Comparison of ENCODE assay signal across 8 mouse cellular contexts in the genomic region with DNA sequence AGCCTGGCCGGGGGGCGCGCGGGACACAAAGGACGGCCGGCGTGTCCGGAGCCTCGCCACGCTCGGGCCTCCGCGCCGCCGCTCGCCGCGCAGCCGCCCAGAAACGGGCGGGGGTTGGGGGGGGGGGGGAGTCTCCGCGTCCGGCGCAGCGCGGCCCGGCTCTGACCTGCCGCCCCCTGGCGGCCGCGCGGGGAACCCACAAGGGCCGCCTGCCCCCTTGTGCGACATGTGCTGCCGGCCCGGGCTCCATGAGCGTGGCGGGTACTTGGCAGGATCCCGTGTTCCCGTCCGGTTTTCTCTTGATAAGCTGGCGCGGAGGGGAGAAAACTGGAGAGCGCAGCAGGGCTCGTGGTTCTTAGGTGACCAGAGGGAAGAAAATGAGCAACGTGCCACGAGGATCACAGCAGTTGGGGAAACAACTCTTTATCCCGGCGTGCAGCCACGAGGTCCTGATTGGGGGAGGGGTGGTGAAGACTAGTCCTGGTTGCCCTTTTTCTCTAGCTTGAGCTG. TPM values are rescaled to one million over a fixed set of nuclear protein-coding genes. Genes with fewer than 3 reads are reported as not detected.
DNase-seq lines count a peak whose midpoint lies in the region; ATAC-seq and TF ChIP-seq lines count a peak whose summit lies in the region.

No protein-coding gene starts in this region.

- peaks cover 36% of the 10 kb centered on the region for H3K36me3 ChIP-seq in embryonic facial prominence, embryonic 13.5 days
- H3K36me3 ChIP-seq in heart, adult 2 months (ENCODE audit: control insufficient read depth, insufficient read depth, low read length), result peaks cover 12% of the 10 kb centered on the region
- H3K36me3 ChIP-seq in limb, embryonic 12.5 days, result peaks cover 42% of the 10 kb centered on the region
- H3K36me3 ChIP-seq in midbrain, embryonic 14.5 days (ENCODE audit: control insufficient read depth, insufficient read depth, low read length), result peaks cover 39% of the 10 kb centered on the region

- H3K4me1 ChIP-seq in embryonic facial prominence, embryonic 13.5 days, result peaks cover 19% of the 10 kb centered on the region
- no peaks in the 10 kb centered on the region for H3K4me1 ChIP-seq in heart, adult 2 months (ENCODE audit: control insufficient read depth, insufficient read depth, low read length)
- peaks cover 18% of the 10 kb centered on the region for H3K4me1 ChIP-seq in limb, embryonic 12.5 days (replicated peaks)
- H3K4me1 ChIP-seq in midbrain, embryonic 14.5 days (ENCODE audit: control insufficient read depth, insufficient read depth, low read length), result peaks cover 18% of the 10 kb centered on the region

- peak; percentile 69 for ATAC-seq in embryonic facial prominence, embryonic 13.5 days (ENCODE audit: insufficient number of reproducible peaks, insufficient read depth, low FRiP score, low TSS enrichment, low read depth)
- peak; percentile 62 for ATAC-seq in limb, embryonic 12.5 days (ENCODE audit: insufficient number of reproducible peaks, insufficient read depth, low FRiP score, low TSS enrichment, low read depth)
- peak; percentile 88 for ATAC-seq in midbrain, embryonic 14.5 days (ENCODE audit: low FRiP score, low TSS enrichment)

- peak overlapping the region; percentile 86 for H3K4me3 ChIP-seq in embryonic facial prominence, embryonic 13.5 days
- peak overlapping the region; percentile 42 for H3K4me3 ChIP-seq in heart, adult 2 months
- H3K4me3 ChIP-seq in limb, embryonic 12.5 days (replicated peaks), result peak overlapping the region; percentile 95
- peak overlapping the region; percentile 91 for H3K4me3 ChIP-seq in midbrain, embryonic 14.5 days (replicated peaks; ENCODE audit: low read depth, low read length)

- H3K27me3 ChIP-seq in embryonic facial prominence, embryonic 13.5 days, result no peaks in the 10 kb centered on the region
- H3K27me3 ChIP-seq in heart, adult 2 months (ENCODE audit: control insufficient read depth, insufficient read depth, low read length), result no peaks in the 10 kb centered on the region
- no peaks in the 10 kb centered on the region for H3K27me3 ChIP-seq in limb, embryonic 12.5 days
- H3K27me3 ChIP-seq in midbrain, embryonic 14.5 days (ENCODE audit: control insufficient read depth, insufficient read depth, low read length), result peaks cover 4% of the 10 kb centered on the region; the same call in 1 of the 2 replicates

- no peak for TF ChIP-seq POLR2A in heart, adult 2 months (IDR thresholded peaks at IDR 0.05; ENCODE audit: insufficient read depth, low read depth, low read length)

- H3K9ac ChIP-seq in embryonic facial prominence, embryonic 13.5 days, result peak overlapping the region; percentile 99
- H3K9ac ChIP-seq in heart, adult 2 months (ENCODE audit: low read depth, low read length), result peak overlapping the region; percentile 95
- peak overlapping the region; percentile 100 for H3K9ac ChIP-seq in limb, embryonic 12.5 days (replicated peaks)
- H3K9ac ChIP-seq in midbrain, embryonic 14.5 days (replicated peaks; ENCODE audit: low read length), result peak overlapping the region; percentile 98

- peak; percentile 31; the same call in 1 of the 2 replicates for TF ChIP-seq EP300 in heart, adult 2 months (IDR thresholded peaks at IDR 0.05; ENCODE audit: insufficient read depth, low read depth, low read length)

- H3K27ac ChIP-seq in embryonic facial prominence, embryonic 13.5 days, result peak overlapping the region; percentile 92
- H3K27ac ChIP-seq in heart, adult 2 months, result peak overlapping the region; percentile 82
- H3K27ac ChIP-seq in limb, embryonic 12.5 days, result peak overlapping the region; percentile 97
- peak overlapping the region; percentile 97 for H3K27ac ChIP-seq in midbrain, embryonic 14.5 days (replicated peaks; ENCODE audit: low read depth, low read length)

- peak overlapping the region; percentile 70 for H3K4me2 ChIP-seq in embryonic facial prominence, embryonic 13.5 days
- peak overlapping the region; percentile 63 for H3K4me2 ChIP-seq in limb, embryonic 12.5 days
- H3K4me2 ChIP-seq in midbrain, embryonic 14.5 days (ENCODE audit: low read length), result peak overlapping the region; percentile 85

- intact Hi-C loops in heart, adult 2 months (cut with DNase I), result loop anchor here (2.0 to 5.0 kb wide), 3 partner anchors 25 to 187 kb away; no protein-coding TSS in a partner anchor

- no peaks in the 10 kb centered on the region for H3K9me3 ChIP-seq in embryonic facial prominence, embryonic 13.5 days
- no peaks in the 10 kb centered on the region for H3K9me3 ChIP-seq in limb, embryonic 12.5 days
- no peaks in the 10 kb centered on the region for H3K9me3 ChIP-seq in midbrain, embryonic 14.5 days (ENCODE audit: control insufficient read depth, low read length)

- WGBS in embryonic facial prominence, embryonic 13.5 days, result under 1% methylated on average over 20 of the region's 51 CpGs
- under 1% methylated on average over 30 of the region's 51 CpGs for WGBS in heart, adult 2 months
- WGBS in limb, embryonic 12.5 days, result under 1% methylated on average over 36 of the region's 51 CpGs
- WGBS in midbrain, embryonic 14.5 days, result under 1% methylated on average over 28 of the region's 51 CpGs

- 0 out of 2 replicates have a peak, but pooled peaks cover 2% of the 10 kb centered on the region for H3K79me2 ChIP-seq in heart, adult 2 months (replicated peaks; ENCODE audit: control insufficient read depth, insufficient read depth, low read length)

- peak; percentile 81 for DNase-seq in 3134 (ENCODE audit: extremely low read depth, insufficient read length, low spot score)
- DNase-seq in adrenal gland, postnatal 36 days, result peak; percentile 90 to 94
- DNase-seq in heart, adult 2 months, result peak; percentile 91 to 92
- DNase-seq in kidney, adult 8-10 months, result peak; percentile 87 to 88
- peak; percentile 94 for DNase-seq in midbrain, embryonic 14.5 days
- DNase-seq in spleen, adult 12 weeks (ENCODE audit: low spot score), result peak; percentile 74

- peak; percentile 90 for TF ChIP-seq CTCF in heart, adult 2 months (IDR thresholded peaks at IDR 0.05)

RNA-seq across cellular contexts. Expression of a gene that starts 49.9 kb away (rescaled TPM):
- total RNA-seq in adrenal gland, postnatal 36 days (2021), result 1 to 10 TPM in 1 of 2 experiments, not detected in 1; 3.4 TPM
- polyA plus RNA-seq in embryonic facial prominence, embryonic 13.5 days (2015; fragmentation: Nextera tagmentation; extraction: Ambion mirVana), result 1.2 and 1.5 TPM in 2 replicates
- total RNA-seq in heart, adult 2 months (2021), result not detected
- not detected in 2 replicates for polyA plus RNA-seq in heart, adult 2 months (2012; rRNA removed)
- polyA plus RNA-seq in limb, embryonic 12.5 days (2016; fragmentation: Nextera tagmentation; extraction: Ambion mirVana), result 1.2 TPM in 2 replicates
- polyA plus RNA-seq in midbrain, embryonic 14.5 days (2014; fragmentation: Nextera tagmentation; extraction: Ambion mirVana), result 5.4 and 5.5 TPM in 2 replicates

Comparison
In these comparisons a context has a peak if more than half of its experiments do, and no peak if none do; other contexts are left out.
1. Peak in every context shown above with its lines: DNase-seq, ATAC-seq, H3K4me3 ChIP-seq and H3K27ac ChIP-seq.
2. H3K4me3 ChIP-seq: peak in every context shown above with its lines; median percentile 95 in limb, embryonic 12.5 days; 91 in midbrain, embryonic 14.5 days; 86 in embryonic facial prominence, embryonic 13.5 days; 42 in heart, adult 2 months.